Mouse (Mus musculus) liver, adult 2 months (tissue): ENCODE results near the gene Cpsf6. TPM values are rescaled to one million over a fixed set of nuclear protein-coding genes. Genes with fewer than 3 reads are reported as not detected.

ENCODE experiments used
- DNase-seq: peaks from one replicate; pipeline ENCODE4 v3.0.0-alpha.2; 2011; ENCODE audit warnings: low read depth, low spot score; ENCODE audit errors: extremely low read depth
- H3K27ac ChIP-seq: fragments of 200-500 bp; replicated peaks from 2 replicates; pipeline ENCODE4 v1.5.1; 2012; ENCODE audit warnings: low read depth, mild to moderate bottlenecking, control low read depth, inconsistent platforms, low read length; ENCODE audit not compliant: insufficient read depth
- H3K27me3 ChIP-seq: fragments of 200-500 bp; 2 replicates; pipeline ENCODE4 v1.6.1; 2012; ENCODE audit warnings: mild to moderate bottlenecking, moderate library complexity, low read length, inconsistent platforms; ENCODE audit not compliant: control insufficient read depth, insufficient read depth
- H3K36me3 ChIP-seq: fragments of 200-500 bp; 2 replicates; pipeline ENCODE4 v1.6.1; 2012; ENCODE audit warnings: low read length, inconsistent platforms; ENCODE audit not compliant: control insufficient read depth, insufficient read depth
- H3K4me1 ChIP-seq: fragments of 200-500 bp; 2 replicates; pipeline ENCODE4 v1.6.1; 2011; ENCODE audit warnings: low read length; ENCODE audit not compliant: control insufficient read depth, insufficient read depth
- H3K4me3 ChIP-seq: fragments of 200-500 bp; 2 replicates; pipeline ENCODE4 v1.5.1; 2011; ENCODE audit warnings: low read depth, mild to moderate bottlenecking, control low read depth, low read length, moderate library complexity; ENCODE audit not compliant: insufficient read depth
- H3K79me2 ChIP-seq: fragments of 200-500 bp; 2 replicates; pipeline ENCODE4 v1.6.1; 2012; ENCODE audit warnings: inconsistent platforms, mild to moderate bottlenecking, low read length, moderate library complexity; ENCODE audit not compliant: control insufficient read depth, insufficient read depth
- H3K9ac ChIP-seq: fragments of 200-500 bp; 2 replicates; pipeline ENCODE4 v1.6.1; 2012; ENCODE audit warnings: low read depth, mild to moderate bottlenecking, control low read depth, inconsistent platforms, low read length
- CTCF ChIP-seq: fragments of 200-500 bp; IDR thresholded peaks from 2 replicates; pipeline ENCODE4 v1.5.1; 2011; ENCODE audit warnings: low read depth, low read length, control low read depth
- POLR2A ChIP-seq: fragments of 200-500 bp; IDR thresholded peaks from 2 replicates; pipeline ENCODE4 v1.6.1; 2011; ENCODE audit warnings: low read length, control low read depth; ENCODE audit not compliant: insufficient read depth; ENCODE audit errors: extremely low read depth
- WGBS: fragments of 180-500 bp; shearing (Covaris S2); methylation state at CpG from one replicate; pipeline ENCODE4 v1.1.7; 2018; 5-methylcytosine and 5-hydroxymethylcytosine counted together
- polyA plus RNA-seq: library from polyadenylated mRNA; depleted of rRNA; stranded (reverse); fragments of >200 nt; gene quantifications from 2 replicates; pipeline ENCODE4 v1.2.3, GENCODE M21; 2012
- total RNA-seq: library from RNA; depleted of rRNA; stranded (reverse); fragments of >200 nt; gene quantifications from 2 replicates; pipeline ENCODE4 v1.2.3, GENCODE M21; 2014

Cpsf6 gene
- total and polyA plus RNA-seq, 2 experiments: 23.7 to 32.8 TPM

GRCm38 (mm10) chr10:117423025-117424002 is 43.5 kb upstream of the Cpsf6 start:
- 90% methylated on average over 17 of the region's 17 CpGs for WGBS
- Histone ChIP-seq H3K27me3 (no peaks in the 10 kb centered on the region), H3K4me3 (no peak overlapping the region), H3K36me3 (no peaks in the 10 kb centered on the region), H3K79me2 (no peaks in the 10 kb centered on the region), H3K27ac (no peak overlapping the region), H3K4me1 (no peaks in the 10 kb centered on the region), H3K9ac (no peak overlapping the region)
- TF ChIP-seq POLR2A (no peak), CTCF (no peak)
- no peak for DNase-seq

GRCm38 (mm10) chr10:117422174-117422808 is 42.5 kb upstream of the Cpsf6 start:
- no peak overlapping the region for H3K9ac ChIP-seq
- no peak overlapping the region for H3K27ac ChIP-seq
- H3K4me1 ChIP-seq: no peaks in the 10 kb centered on the region
- H3K27me3 ChIP-seq: no peaks in the 10 kb centered on the region
- TF ChIP-seq CTCF: no peak
- no peak for TF ChIP-seq POLR2A
- DNase-seq: no peak
- H3K36me3 ChIP-seq: no peaks in the 10 kb centered on the region
- no peaks in the 10 kb centered on the region for H3K79me2 ChIP-seq
- 91% methylated on average over 6 of the region's 6 CpGs for WGBS
- no peak overlapping the region for H3K4me3 ChIP-seq

GRCm38 (mm10) chr10:117421283-117422107 is 41.7 kb upstream of the Cpsf6 start:
- H3K4me1 ChIP-seq: no peaks in the 10 kb centered on the region
- TF ChIP-seq CTCF (no peak), POLR2A (no peak)
- 88% methylated on average over 7 of the region's 7 CpGs for WGBS
- H3K9ac ChIP-seq: no peak overlapping the region
- H3K27me3 ChIP-seq: no peaks in the 10 kb centered on the region
- no peaks in the 10 kb centered on the region for H3K36me3 ChIP-seq
- no peak overlapping the region for H3K27ac ChIP-seq
- H3K79me2 ChIP-seq: no peaks in the 10 kb centered on the region
- DNase-seq: no peak
- H3K4me3 ChIP-seq: no peak overlapping the region

GRCm38 (mm10) chr10:117420502-117421282 is 40.9 kb upstream of the Cpsf6 start:
- Histone ChIP-seq H3K36me3 (no peaks in the 10 kb centered on the region), H3K4me1 (no peaks in the 10 kb centered on the region)
- no peak for DNase-seq

More at GRCm38 (mm10) chr10:117420502-117421282, 40.9 kb upstream of the Cpsf6 start:
- WGBS: 73% methylated on average over 9 of the region's 9 CpGs
- no peak overlapping the region for H3K4me3 ChIP-seq
- no peak for TF ChIP-seq POLR2A
- no peak for TF ChIP-seq CTCF
- no peak overlapping the region for H3K27ac ChIP-seq
- no peaks in the 10 kb centered on the region for H3K79me2 ChIP-seq
- no peaks in the 10 kb centered on the region for H3K27me3 ChIP-seq
- H3K9ac ChIP-seq: no peak overlapping the region
